Mouse (Mus musculus): Measurements from ENCODE around the gene Hrh2. TPM values are rescaled to one million over a fixed set of nuclear protein-coding genes. Genes with fewer than 3 reads are reported as not detected.

Hrh2 gene
- polyA plus RNA-seq, 1 experiment from 2014 or later = 1.4 TPM

DNA sequence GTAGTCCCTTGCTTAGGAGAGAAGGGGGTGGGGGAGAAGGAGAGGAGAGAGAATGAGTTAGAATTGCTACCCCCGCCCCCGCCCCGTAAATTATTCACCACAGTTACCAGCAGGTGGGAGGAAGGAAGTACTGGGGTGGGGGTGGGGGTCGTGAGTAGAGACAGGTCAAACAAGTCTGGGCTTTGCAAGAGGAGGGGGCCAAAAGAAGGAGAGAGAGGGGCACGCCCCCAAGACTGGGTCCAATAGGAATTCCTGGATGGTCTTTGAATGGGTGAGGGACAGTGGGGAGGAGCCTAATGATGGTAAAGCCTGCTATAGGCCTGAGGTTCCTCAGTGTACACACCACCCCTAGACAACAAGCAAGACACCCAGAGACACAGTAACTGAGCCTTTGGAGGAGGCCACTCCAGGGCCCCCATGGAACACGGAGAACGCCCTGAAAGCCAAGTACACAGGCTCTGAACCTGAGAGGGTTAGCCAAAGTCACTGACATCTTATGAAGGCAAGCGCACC, 66.4 kb downstream of the Hrh2 start:
- Histone ChIP-seq H3K4me2 (no peak overlapping the region; the same call in 1 of the 2 replicates), H3K27ac (peak overlapping the region; percentile 51)
- ATAC-seq (replicated peaks) = peak; percentile 63; the same call in 1 of the 2 replicates

DNA sequence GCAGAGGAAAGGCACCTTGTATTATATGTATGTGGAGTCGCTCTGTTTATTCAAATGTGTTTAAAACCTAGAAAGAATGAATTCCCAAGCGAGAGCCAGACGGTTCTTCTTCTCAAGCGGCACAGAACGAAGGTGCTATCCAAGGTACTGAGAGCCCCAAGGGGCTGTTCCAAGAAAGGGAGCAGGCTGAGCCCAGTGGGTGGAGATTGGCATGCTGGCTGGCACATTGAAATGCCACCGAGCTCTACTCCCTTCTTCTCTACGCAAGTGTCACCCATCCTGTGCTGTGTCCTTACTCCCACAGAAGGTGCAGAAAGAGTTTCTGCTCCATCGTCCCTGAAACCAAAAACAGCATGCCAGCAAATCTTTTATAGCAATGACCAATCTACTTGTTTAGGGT, 68.4 kb downstream of the Hrh2 start:
- WGBS = 41% methylated on average over 8 of the region's 8 CpGs
- H3K36me3 ChIP-seq (replicated peaks) = no peaks in the 10 kb centered on the region
- H3K9ac ChIP-seq = no peak overlapping the region
- H3K9me3 ChIP-seq = no peaks in the 10 kb centered on the region
- H3K4me1 ChIP-seq = peaks cover 18% of the 10 kb centered on the region
- H3K27ac ChIP-seq = no peak overlapping the region
- H3K27me3 ChIP-seq (replicated peaks) = no peaks in the 10 kb centered on the region
- no peak for ATAC-seq (replicated peaks)
- H3K4me2 ChIP-seq = no peak overlapping the region
- no peak overlapping the region for H3K4me3 ChIP-seq

More for the DNA sequence above, 66.4 kb downstream of the Hrh2 start:
- Histone ChIP-seq H3K4me3 (no peak overlapping the region), H3K9me3 (no peaks in the 10 kb centered on the region), H3K36me3 (replicated peaks) (no peaks in the 10 kb centered on the region), H3K4me1 (peaks cover 16% of the 10 kb centered on the region), H3K9ac (no peak overlapping the region), H3K27me3 (replicated peaks) (no peaks in the 10 kb centered on the region)
- 40% methylated on average over 8 of the region's 8 CpGs for WGBS

DNA sequence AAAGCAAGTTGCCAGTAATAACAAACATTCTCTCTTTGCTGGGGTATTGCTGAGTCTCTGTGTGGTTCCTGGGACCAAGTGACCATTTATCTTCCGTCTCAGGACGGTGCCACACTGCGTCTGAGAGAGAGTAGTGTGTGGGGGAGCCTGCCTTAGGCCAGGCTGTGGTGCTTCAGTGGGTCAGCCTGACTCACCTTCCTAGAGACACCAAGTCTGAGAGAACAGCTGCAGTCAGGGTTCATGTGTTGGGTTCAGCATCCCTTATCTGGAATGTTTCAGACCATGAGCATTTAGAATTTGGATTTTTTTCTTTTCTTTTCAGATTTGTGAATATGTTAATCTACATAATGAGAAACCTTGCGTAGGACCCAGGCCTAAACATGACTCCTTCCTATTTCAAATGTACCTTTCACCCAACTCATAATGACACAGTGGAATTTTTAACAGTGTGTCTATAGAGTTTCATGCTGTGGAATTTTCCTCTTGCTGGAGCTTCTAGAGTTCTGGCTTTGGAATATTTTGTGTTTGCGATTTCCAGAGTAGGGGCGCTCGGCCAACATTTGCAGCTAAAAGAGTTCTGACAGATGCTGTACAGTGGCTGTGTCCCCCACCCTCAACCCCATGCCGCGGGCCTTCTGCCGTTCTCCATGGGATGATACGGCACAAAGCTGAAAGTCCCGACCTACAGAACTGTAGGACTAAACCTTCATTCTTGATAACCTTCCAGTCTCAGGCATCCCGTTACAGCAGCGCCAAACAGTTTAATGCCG, 71.0 kb downstream of the Hrh2 start:
- H3K9me3 ChIP-seq = no peaks in the 10 kb centered on the region
- no peak overlapping the region for H3K27ac ChIP-seq
- H3K36me3 ChIP-seq (replicated peaks) = no peaks in the 10 kb centered on the region
- 92% methylated on average over 15 of the region's 15 CpGs for WGBS
- H3K4me3 ChIP-seq = no peak overlapping the region
- H3K4me1 ChIP-seq = peaks cover 14% of the 10 kb centered on the region
- H3K9ac ChIP-seq = no peak overlapping the region
- no peak for ATAC-seq (replicated peaks)
- H3K4me2 ChIP-seq = no peak overlapping the region
- H3K27me3 ChIP-seq (replicated peaks) = no peaks in the 10 kb centered on the region

DNA sequence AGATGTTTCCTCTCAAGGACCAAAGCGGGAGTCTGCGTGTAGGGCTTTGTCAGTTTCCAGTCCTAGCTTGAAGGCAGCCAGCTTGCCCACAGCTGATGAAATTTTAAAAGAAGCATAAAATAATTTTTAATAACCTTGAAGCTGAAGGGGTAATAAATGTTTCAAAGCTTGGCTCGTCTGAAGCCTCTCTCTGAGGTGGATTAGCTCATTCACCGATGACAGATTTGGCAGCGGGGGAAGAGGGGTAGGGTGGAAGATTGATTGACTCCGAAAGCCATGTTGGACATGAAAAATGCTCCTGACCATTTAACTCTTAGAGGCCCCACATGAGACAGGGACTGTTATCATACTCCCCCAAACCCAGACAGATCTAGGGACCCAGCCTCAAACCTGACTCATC, 71.7 kb downstream of the Hrh2 start:
- Histone ChIP-seq H3K4me2 (no peak overlapping the region), H3K36me3 (replicated peaks) (no peaks in the 10 kb centered on the region), H3K4me1 (peaks cover 11% of the 10 kb centered on the region), H3K27ac (no peak overlapping the region), H3K9me3 (no peaks in the 10 kb centered on the region), H3K4me3 (no peak overlapping the region), H3K27me3 (replicated peaks) (no peaks in the 10 kb centered on the region), H3K9ac (no peak overlapping the region)
- 53% methylated on average over 6 of the region's 6 CpGs for WGBS
- no peak for ATAC-seq (replicated peaks)

DNA sequence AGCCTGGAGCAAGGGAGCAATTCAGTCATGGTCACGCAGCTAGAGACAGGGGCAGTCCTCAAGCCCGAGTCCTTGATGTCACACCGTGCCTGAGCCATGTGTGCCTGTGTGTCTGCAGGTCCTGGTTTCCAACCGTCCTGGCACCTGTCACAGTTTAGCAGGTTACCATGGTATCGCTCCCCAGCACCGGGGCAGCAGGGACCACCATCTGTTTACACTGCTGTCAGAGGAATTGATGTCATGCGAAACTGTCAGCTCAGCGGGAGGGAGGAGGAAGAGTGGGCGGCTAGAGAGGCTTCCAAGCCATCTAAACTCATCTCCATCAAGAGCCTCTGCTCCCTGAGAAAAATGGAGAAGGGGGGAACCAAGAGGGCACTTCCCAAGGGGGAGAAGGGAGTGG, 74.5 kb downstream of the Hrh2 start:
- Histone ChIP-seq H3K27ac (no peak overlapping the region), H3K27me3 (replicated peaks) (no peaks in the 10 kb centered on the region)

DNA sequence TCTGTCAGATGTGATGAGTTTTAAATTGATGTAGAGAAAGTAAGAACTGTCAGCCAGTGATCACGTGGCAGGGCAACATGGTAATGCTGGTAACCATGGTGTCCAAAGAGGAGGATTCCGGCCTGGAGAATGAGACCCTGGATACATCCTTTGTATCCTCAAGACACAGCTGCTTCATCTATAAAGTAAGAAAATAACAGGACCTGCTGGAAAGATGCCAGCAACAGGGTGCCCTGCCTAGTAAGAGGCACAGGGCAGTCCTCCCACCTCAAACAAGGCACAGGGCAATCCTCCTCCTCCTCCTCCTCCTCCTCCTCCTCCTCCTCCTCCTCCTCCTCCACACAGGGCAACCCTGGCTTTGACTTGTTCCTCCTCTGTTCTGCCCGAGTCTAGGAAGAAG, 77.2 kb downstream of the Hrh2 start:
- WGBS = 50% methylated on average over 3 of the region's 3 CpGs
- no peak overlapping the region for H3K4me3 ChIP-seq
- H3K4me2 ChIP-seq = no peak overlapping the region
- no peaks in the 10 kb centered on the region for H3K27me3 ChIP-seq (replicated peaks)
- H3K9ac ChIP-seq = no peak overlapping the region
- no peak overlapping the region for H3K27ac ChIP-seq
- ATAC-seq (replicated peaks) = no peak
- H3K36me3 ChIP-seq (replicated peaks) = no peaks in the 10 kb centered on the region
- H3K4me1 ChIP-seq = peaks cover 14% of the 10 kb centered on the region
- H3K9me3 ChIP-seq = no peaks in the 10 kb centered on the region

More for the DNA sequence above, 74.5 kb downstream of the Hrh2 start:
- Histone ChIP-seq H3K9me3 (no peaks in the 10 kb centered on the region), H3K9ac (no peak overlapping the region), H3K4me2 (no peak overlapping the region), H3K4me1 (peaks cover 14% of the 10 kb centered on the region), H3K36me3 (replicated peaks) (no peaks in the 10 kb centered on the region), H3K4me3 (no peak overlapping the region)
- WGBS = 13% methylated on average over 9 of the region's 9 CpGs
- 0 out of 2 replicates have a peak, but pooled peaks have one; percentile 41 for ATAC-seq (replicated peaks)

DNA sequence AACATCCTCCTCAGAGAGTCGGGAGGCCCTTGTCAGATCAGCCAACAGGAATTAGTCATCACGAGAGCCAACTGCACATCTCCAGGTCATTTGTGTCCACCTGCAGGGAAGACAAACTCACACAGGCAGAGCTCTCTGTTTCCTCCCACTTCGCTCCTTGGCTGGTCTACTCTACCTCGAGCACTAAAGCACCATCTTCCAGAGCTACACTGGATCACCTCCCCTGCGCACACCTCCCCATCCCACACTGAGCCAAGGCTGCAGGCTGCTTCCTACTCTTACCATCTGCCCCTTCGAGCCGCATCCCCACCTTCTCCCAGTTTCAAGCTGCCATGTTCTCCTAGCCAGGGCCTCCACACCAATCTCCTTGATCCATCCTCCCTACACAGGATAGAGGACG, 77.7 kb downstream of the Hrh2 start:
- Histone ChIP-seq H3K9me3 (no peaks in the 10 kb centered on the region), H3K4me2 (no peak overlapping the region), H3K27me3 (replicated peaks) (no peaks in the 10 kb centered on the region), H3K9ac (no peak overlapping the region), H3K27ac (no peak overlapping the region), H3K4me1 (peaks cover 14% of the 10 kb centered on the region), H3K4me3 (no peak overlapping the region), H3K36me3 (replicated peaks) (no peaks in the 10 kb centered on the region)
- WGBS = 68% methylated on average over 8 of the region's 8 CpGs
- ATAC-seq (replicated peaks) = no peak

DNA sequence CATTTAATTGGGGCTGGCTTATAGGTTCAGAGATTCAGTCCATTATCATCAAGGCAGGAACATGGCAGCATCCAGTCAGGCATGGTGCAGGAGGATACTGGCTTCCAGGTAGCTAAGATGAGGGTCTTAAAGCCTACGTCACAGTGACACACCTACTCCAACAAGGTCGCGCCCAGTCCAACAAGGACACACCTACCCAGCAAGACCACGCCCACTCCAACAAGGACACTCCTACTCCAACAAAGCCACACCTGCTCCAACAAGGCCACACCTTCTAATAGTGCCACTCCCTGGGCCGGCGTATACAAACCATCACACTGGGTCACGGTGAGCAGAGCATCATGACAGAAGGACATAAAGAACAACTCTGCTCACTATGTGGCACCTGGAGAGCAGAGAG, 80.1 kb downstream of the Hrh2 start:
- ATAC-seq (replicated peaks) = no peak
- 93% methylated on average over 7 of the region's 7 CpGs for WGBS
- H3K27me3 ChIP-seq (replicated peaks) = no peaks in the 10 kb centered on the region
- H3K4me3 ChIP-seq = no peak overlapping the region
- no peaks in the 10 kb centered on the region for H3K36me3 ChIP-seq (replicated peaks)
- H3K9me3 ChIP-seq = no peaks in the 10 kb centered on the region
- H3K4me1 ChIP-seq = 0 out of 2 replicates have a peak, but pooled peaks cover 3% of the 10 kb centered on the region
- no peak overlapping the region for H3K4me2 ChIP-seq
- no peak overlapping the region for H3K9ac ChIP-seq
- H3K27ac ChIP-seq = no peak overlapping the region

DNA sequence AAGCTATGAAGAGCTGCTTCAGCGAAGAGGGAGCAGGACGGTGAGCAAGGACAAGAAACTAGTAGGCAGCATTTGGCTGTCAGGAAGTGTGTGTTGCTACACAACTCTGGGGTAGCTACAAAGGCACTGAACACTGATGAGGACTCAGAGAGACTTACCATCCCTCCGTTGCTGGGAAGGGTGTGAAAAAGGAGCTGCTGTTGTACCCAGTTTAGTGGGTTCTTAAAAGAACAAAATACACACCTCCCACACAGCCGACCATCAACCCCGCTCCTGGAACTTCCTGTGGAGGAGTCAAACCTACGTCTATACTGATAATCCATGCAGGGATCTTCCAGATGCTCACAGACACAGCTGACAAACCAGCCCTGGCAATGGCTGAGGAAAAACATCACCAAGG, 85.5 kb downstream of the Hrh2 start:
- no peaks in the 10 kb centered on the region for H3K36me3 ChIP-seq (replicated peaks)
- H3K27me3 ChIP-seq (replicated peaks) = no peaks in the 10 kb centered on the region
- WGBS = 92% methylated on average over 6 of the region's 6 CpGs
- H3K9me3 ChIP-seq = no peaks in the 10 kb centered on the region
- ATAC-seq (replicated peaks) = no peak
- no peak overlapping the region for H3K27ac ChIP-seq
- H3K4me1 ChIP-seq = peaks cover 20% of the 10 kb centered on the region
- H3K4me3 ChIP-seq = no peak overlapping the region
- H3K9ac ChIP-seq = no peak overlapping the region
- no peak overlapping the region for H3K4me2 ChIP-seq

DNA sequence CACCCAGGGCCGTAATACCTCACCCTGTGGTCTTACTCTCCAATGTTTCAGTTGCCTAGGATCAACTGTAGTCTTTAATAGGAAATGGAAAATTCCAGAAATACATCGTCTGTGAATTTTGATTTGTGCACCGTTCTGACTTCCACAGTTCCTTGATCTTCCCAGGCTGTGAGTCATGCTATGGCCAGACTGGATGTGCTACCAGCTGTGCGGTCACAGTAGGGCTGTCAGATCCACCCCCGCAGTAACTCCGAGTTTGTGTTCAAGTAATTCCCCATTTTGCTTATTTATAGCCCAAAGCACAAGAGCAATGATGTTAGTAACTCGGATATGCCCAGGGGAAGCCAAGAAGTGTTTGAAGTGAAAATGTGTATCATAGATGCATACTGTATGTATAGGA, 88.4 kb downstream of the Hrh2 start:
- Histone ChIP-seq H3K36me3 (replicated peaks) (no peaks in the 10 kb centered on the region), H3K4me2 (no peak overlapping the region), H3K4me3 (no peak overlapping the region), H3K27me3 (replicated peaks) (no peaks in the 10 kb centered on the region), H3K9me3 (no peaks in the 10 kb centered on the region), H3K9ac (no peak overlapping the region), H3K27ac (no peak overlapping the region), H3K4me1 (peaks cover 27% of the 10 kb centered on the region)
- ATAC-seq (replicated peaks) = no peak
- 71% methylated on average over 7 of the region's 7 CpGs for WGBS

DNA sequence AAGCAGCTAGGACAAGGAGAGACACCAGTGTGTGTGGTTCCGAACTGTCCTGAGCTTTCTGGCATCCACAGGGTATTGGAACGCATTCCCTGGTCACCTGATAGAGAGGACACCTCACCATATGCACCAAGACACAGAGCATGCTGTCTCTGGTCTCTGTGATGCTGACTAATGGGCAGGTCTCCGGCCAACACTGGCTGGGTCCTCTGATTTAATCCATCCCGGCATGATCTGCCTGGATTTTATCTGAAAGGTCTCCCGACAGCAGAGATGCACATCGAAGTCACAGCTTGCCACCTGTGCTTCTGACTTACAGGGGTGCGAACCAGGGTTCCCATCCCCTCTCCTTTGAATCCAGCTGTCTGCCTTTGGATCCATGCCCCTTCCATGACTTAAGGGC, 89.2 kb downstream of the Hrh2 start:
- 74% methylated on average over 7 of the region's 7 CpGs for WGBS
- Histone ChIP-seq H3K4me3 (no peak overlapping the region), H3K4me1 (peaks cover 27% of the 10 kb centered on the region), H3K36me3 (replicated peaks) (no peaks in the 10 kb centered on the region), H3K9ac (no peak overlapping the region), H3K27ac (no peak overlapping the region), H3K9me3 (no peaks in the 10 kb centered on the region), H3K27me3 (replicated peaks) (no peaks in the 10 kb centered on the region), H3K4me2 (peak overlapping the region; percentile 16; the same call in 1 of the 2 replicates)
- ATAC-seq (replicated peaks) = no peak

DNA sequence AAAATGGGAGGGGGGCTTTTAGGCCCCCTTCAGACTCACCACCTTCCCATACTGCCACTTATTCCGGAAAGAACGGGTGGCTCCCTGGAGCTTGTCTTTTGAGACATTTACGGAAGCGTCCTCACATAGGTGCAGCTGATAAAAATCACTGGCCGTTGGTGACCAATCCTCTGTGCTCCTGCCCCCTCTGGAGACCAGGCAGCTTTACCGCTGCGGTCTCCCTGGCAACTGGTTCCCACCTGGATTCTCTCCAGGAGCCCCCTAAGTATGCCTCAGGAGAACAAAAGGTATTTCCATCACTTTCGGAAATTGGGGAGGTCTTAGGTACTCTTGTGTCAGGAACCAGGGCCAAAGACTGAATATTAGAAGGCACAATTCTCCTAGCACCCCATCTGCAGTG, 89.7 kb downstream of the Hrh2 start:
- ATAC-seq (replicated peaks) = peak; percentile 18; the same call in 1 of the 2 replicates
- H3K4me3 ChIP-seq = no peak overlapping the region
- no peak overlapping the region for H3K9ac ChIP-seq
- peak overlapping the region; percentile 16; the same call in 1 of the 2 replicates for H3K4me2 ChIP-seq
- no peaks in the 10 kb centered on the region for H3K9me3 ChIP-seq
- H3K27ac ChIP-seq = peak overlapping the region; percentile 55
- 16% methylated on average over 8 of the region's 8 CpGs for WGBS
- H3K36me3 ChIP-seq (replicated peaks) = no peaks in the 10 kb centered on the region
- H3K27me3 ChIP-seq (replicated peaks) = no peaks in the 10 kb centered on the region
- peaks cover 27% of the 10 kb centered on the region for H3K4me1 ChIP-seq
